Mouse (Mus musculus): Measurements from ENCODE around the gene Erbb4.

Gene Erbb4

GRCm38 (mm10) chr1:68089623-68090022, 1018.2 kb downstream of the Erbb4 start:
- DNase-seq (ENCODE audit: extremely low spot score): no peak

- no peak for DNase-seq (ENCODE audit: extremely low spot score)
These were observed 1051.4 kb downstream of the Erbb4 start for GRCm38 (mm10) chr1:68056494-68056893.

DNA sequence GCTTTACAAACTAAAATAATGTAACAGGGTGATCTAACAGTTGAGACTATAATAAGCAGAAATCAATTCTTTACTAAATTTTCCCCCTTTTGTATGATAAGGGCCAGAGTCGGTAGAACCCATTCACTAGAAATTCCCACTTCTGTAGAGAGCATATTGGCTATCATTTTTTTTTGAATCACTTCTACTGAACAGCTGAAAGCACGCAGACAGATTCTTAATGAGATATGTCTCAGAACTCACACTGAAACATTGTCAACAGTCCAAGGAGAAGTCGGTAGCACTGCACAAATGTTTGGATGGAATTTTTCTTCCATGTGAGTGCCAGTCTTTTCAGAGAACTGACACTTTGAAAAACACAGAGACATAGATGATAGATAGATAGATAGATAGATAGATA, 1053.1 kb downstream of the Erbb4 start:
- no peak for DNase-seq (ENCODE audit: extremely low spot score)

DNA sequence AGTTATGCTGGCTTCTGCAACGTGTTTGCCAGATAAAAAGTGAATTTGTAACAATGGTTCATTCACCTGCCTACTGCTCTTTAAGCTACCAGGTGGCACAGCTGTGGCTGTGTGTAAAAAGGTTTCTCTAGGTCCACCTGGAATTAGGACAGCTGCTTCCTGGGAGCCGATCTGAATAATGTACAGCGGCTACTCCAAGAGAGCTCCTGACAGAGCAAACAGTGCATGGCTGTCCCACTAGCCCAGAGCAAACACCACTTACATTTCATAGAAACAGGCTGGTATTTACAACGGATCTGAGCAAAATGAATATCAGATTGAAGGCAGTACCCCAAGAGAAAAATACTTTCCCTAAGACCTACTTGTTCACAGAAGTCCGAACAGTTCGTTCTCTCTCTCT, 1058.0 kb downstream of the Erbb4 start:
- no peak for DNase-seq (ENCODE audit: extremely low spot score)

DNA sequence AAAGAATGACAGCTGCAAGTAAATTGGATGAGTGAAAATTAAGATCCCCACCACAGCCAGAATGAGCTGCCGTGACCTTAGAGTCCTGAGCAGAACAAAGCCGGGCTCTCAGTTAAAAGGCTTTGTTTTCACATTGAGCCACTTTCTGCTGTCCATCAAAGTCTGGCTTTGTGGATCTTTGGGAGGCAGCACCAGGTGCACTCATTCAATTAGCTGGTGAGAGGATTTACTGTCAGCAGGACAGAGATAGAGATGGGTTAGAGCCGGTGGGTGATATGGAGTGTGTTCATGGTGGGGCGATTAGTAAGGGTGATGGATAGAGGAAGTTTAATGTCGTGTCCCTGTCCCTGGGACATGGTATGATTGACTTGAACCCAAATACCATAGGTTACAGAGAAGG, 1060.7 kb downstream of the Erbb4 start:
- DNase-seq (ENCODE audit: extremely low spot score): peak; percentile 61

DNA sequence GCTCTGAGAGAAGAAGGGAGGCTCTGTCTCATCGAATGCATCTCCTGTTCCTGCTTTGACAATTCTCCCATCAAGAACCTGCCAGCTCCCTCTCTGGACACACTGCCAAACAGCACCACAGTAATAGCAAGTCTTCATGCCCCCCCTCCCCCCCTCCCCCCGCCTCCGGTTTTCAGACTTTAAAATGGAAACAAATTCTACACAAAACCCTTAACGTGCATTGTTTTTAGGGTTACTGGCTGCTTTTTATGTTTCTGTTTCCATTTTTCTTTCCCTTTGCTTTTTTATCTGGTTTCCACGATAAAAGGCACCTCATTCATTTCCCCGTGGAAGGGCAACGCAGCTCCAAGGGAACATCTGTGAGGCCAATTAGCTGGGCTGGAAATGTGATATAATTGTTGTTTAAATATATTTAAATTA, 1061.3 kb downstream of the Erbb4 start:
- DNase-seq (ENCODE audit: extremely low spot score): peak; percentile 46

DNA sequence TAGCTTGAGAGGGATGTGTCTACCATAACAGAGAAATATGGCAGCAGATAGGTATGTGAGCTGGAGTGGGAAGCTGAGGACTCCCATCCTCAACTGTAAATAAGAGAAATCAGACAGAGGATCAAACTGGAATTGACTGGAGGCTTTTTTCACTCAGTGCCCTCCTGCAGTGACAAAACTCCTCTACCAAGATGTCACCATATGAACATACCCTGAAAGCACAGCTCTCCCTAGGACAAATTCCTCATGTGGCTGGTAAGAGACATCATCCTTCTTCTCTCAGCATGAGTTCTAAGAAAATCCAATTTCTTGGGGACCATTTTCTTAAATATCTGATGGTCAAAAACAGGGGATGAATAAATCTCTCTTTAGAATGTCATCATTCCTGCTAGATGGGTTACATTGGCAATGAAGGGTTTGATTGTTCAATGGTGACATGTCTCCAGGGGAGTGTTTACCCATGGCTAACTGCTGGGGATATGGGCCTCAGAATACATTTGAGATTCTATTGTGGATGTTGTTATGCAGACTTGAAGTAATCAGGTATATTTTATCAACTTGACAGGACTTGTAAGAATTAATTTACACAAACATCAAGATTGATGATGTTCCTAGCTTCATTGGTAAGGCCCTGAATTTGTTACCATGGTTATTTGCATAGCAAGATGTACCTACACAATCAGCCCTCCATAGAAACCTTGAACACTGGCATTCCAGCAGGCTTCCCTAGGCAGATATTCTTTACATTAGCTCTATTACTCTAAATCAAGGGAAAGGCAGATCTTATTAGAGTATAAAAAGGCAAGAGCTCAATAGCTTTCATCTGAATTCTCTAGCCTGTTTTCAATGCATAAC, 1083.5 kb downstream of the Erbb4 start:
- no peak for DNase-seq (ENCODE audit: extremely low spot score)

DNA sequence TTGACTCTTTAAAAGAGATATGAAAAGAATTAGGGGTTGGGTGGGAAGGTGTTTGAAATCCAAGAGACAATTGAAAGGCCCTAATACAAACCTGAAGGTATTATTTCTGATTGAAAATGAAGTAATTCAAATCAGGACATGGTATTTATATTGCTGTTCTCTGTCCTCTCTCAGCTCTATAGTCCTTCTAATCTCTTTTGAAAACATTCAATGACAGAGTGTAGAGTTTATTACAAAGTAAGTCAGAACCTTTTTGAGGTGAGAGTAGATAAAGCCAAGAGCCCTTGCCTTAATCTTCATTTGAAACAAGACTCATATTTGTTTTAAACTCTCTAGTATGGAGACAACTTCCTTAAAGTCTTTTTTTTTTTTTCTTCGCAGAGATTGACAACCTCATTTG, 1087.8 kb downstream of the Erbb4 start:
- DNase-seq (ENCODE audit: extremely low spot score): no peak

- DNase-seq (ENCODE audit: extremely low spot score): no peak
These were observed 1088.2 kb downstream of the Erbb4 start for GRCm38 (mm10) chr1:68019618-68020017.
